Mouse (Mus musculus) lung, postnatal 0 days (tissue): ENCODE results near the gene Wipf1.
A peak's percentile ranks its signal among the peaks of the same experiment; 100 is the strongest.

ENCODE experiments used
- CTCF ChIP-seq: IDR thresholded peaks from 2 replicates; pipeline ENCODE4 v1.5.1; 2016; ENCODE audit warnings: antibody characterized with exemption, mild to moderate bottlenecking
- EP300 ChIP-seq: IDR thresholded peaks from 2 replicates; pipeline ENCODE4 v1.6.1; 2016; ENCODE audit warnings: antibody characterized with exemption, mild to moderate bottlenecking, control low read depth

DNA sequence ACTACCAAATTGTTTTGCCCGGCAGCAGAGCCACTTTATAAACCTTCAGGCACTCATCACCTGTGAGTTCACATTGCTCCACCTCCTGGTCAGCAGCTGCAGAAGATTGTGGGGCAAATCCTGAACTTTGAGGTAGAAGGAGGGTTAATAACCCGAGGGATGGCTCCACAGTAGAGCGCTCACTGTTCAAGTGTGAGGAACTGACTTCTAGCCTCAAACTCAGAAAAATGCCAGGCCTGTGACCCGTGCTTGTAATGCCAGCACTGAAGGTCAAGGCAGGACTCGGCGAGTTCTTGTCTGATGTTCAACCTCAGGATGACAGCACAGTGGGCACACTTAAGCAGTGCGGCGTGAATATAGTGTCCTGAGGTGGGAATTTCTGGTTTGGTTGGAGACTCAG lies 28.4 kb upstream of the Wipf1 start:
- TF ChIP-seq EP300, result no peak
- TF ChIP-seq CTCF, result peak; percentile 10; the same call in 1 of the 2 replicates
